Mouse (Mus musculus): ENCODE results near the gene Itk. TPM values are rescaled to one million over a fixed set of nuclear protein-coding genes. Genes with fewer than 3 reads are reported as not detected.

Gene Itk
- polyA plus RNA-seq, 1 experiment from 2014 or later: 0.33 TPM

DNA sequence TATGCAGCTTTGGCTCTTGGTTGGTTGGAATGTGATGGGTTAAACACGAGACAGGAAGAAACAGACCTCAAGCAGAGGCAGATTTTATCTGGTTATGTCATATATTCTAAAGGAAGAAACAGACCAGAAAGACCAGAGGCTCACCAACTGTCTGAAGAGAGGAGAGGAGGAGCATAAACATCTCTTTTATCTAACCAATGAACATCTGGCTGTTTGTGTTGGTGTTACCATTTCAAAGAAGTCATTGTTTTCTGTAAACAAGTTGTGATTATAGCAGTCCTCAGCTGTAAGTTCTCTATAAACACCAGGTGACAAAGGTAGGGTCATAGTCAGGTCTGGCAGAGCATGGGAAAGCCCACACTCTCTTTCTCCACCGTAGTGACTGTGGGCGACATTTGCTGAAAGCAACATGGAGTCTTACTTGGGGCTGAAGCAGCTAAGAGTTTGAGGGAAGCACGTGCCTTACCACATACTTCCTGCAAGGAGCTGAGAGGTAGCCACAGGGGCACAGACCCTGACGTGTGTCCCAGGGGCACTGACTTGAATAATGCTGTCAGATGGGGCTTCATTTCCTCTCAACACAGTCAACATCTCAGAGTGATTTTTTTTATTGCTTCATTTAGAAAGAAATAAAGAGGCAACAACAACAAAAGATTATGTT lies 45.3 kb downstream of the Itk start:
- Histone ChIP-seq H3K4me3 (ENCODE audit: low read length) (no peak overlapping the region), H3K27ac (ENCODE audit: low read length) (no peak overlapping the region), H3K9ac (ENCODE audit: low read depth, low read length) (no peak overlapping the region), H3K4me1 (ENCODE audit: control insufficient read depth, insufficient read depth, low read length) (no peaks in the 10 kb centered on the region), H3K27me3 (replicated peaks; ENCODE audit: control insufficient read depth, insufficient read depth, low read length) (no peaks in the 10 kb centered on the region), H3K9me3 (ENCODE audit: control insufficient read depth, low read length) (no peaks in the 10 kb centered on the region), H3K36me3 (ENCODE audit: control insufficient read depth, insufficient read depth, low read length) (no peaks in the 10 kb centered on the region), H3K4me2 (ENCODE audit: low read depth, low read length) (no peak overlapping the region)
- WGBS: 33% methylated on average over 5 of the region's 5 CpGs
- no peak for ATAC-seq

DNA sequence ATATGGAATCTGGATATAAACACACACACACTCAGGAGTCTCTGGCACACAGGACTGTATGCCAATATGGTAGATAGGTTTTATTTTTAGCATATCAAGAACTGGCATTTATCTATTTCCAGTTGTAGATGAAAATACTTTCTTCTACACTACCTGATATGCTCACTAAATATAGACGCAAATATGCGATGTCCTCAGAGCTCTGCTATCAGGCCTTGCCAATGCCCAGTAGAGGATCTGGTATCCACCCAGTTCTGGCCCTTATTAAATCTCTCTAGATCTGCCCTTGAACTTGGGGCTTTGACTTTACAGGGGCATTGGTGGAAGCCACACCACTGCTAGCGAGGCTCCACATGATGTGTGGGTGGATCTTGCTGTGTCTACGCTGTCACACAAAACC lies 47.4 kb downstream of the Itk start:
- Histone ChIP-seq H3K36me3 (ENCODE audit: control insufficient read depth, insufficient read depth, low read length) (no peaks in the 10 kb centered on the region), H3K27me3 (replicated peaks; ENCODE audit: control insufficient read depth, insufficient read depth, low read length) (no peaks in the 10 kb centered on the region), H3K9ac (ENCODE audit: low read depth, low read length) (no peak overlapping the region), H3K4me3 (ENCODE audit: low read length) (no peak overlapping the region), H3K27ac (ENCODE audit: low read length) (no peak overlapping the region), H3K4me1 (ENCODE audit: control insufficient read depth, insufficient read depth, low read length) (no peaks in the 10 kb centered on the region), H3K9me3 (ENCODE audit: control insufficient read depth, low read length) (no peaks in the 10 kb centered on the region), H3K4me2 (ENCODE audit: low read depth, low read length) (no peak overlapping the region)
- 91% methylated on average over 4 of the region's 4 CpGs for WGBS
- no peak for ATAC-seq

GRCm38 (mm10) chr11:46336020-46336419 lies 53.3 kb downstream of the Itk start:
- H3K27me3 ChIP-seq (replicated peaks; ENCODE audit: control insufficient read depth, insufficient read depth, low read length): no peaks in the 10 kb centered on the region
- WGBS: 85% methylated on average over 5 of the region's 5 CpGs
- no peak overlapping the region for H3K27ac ChIP-seq (ENCODE audit: low read length)
- no peaks in the 10 kb centered on the region for H3K9me3 ChIP-seq (ENCODE audit: control insufficient read depth, low read length)
- H3K36me3 ChIP-seq (ENCODE audit: control insufficient read depth, insufficient read depth, low read length): no peaks in the 10 kb centered on the region
- no peak overlapping the region for H3K4me3 ChIP-seq (ENCODE audit: low read length)
- ATAC-seq: no peak
- no peak overlapping the region for H3K4me2 ChIP-seq (ENCODE audit: low read depth, low read length)
- H3K4me1 ChIP-seq (ENCODE audit: control insufficient read depth, insufficient read depth, low read length): no peaks in the 10 kb centered on the region
- H3K9ac ChIP-seq (ENCODE audit: low read depth, low read length): no peak overlapping the region

GRCm38 (mm10) chr11:46332217-46332616 lies 57.1 kb downstream of the Itk start:
- no peak overlapping the region for H3K4me3 ChIP-seq (ENCODE audit: low read length)
- no peaks in the 10 kb centered on the region for H3K36me3 ChIP-seq (ENCODE audit: control insufficient read depth, insufficient read depth, low read length)
- WGBS: 84% methylated on average over 8 of the region's 8 CpGs
- H3K4me1 ChIP-seq (ENCODE audit: control insufficient read depth, insufficient read depth, low read length): no peaks in the 10 kb centered on the region
- H3K9ac ChIP-seq (ENCODE audit: low read depth, low read length): no peak overlapping the region
- no peak overlapping the region for H3K27ac ChIP-seq (ENCODE audit: low read length)
- H3K4me2 ChIP-seq (ENCODE audit: low read depth, low read length): no peak overlapping the region
- H3K27me3 ChIP-seq (replicated peaks; ENCODE audit: control insufficient read depth, insufficient read depth, low read length): no peaks in the 10 kb centered on the region
- ATAC-seq: no peak
- no peaks in the 10 kb centered on the region for H3K9me3 ChIP-seq (ENCODE audit: control insufficient read depth, low read length)

DNA sequence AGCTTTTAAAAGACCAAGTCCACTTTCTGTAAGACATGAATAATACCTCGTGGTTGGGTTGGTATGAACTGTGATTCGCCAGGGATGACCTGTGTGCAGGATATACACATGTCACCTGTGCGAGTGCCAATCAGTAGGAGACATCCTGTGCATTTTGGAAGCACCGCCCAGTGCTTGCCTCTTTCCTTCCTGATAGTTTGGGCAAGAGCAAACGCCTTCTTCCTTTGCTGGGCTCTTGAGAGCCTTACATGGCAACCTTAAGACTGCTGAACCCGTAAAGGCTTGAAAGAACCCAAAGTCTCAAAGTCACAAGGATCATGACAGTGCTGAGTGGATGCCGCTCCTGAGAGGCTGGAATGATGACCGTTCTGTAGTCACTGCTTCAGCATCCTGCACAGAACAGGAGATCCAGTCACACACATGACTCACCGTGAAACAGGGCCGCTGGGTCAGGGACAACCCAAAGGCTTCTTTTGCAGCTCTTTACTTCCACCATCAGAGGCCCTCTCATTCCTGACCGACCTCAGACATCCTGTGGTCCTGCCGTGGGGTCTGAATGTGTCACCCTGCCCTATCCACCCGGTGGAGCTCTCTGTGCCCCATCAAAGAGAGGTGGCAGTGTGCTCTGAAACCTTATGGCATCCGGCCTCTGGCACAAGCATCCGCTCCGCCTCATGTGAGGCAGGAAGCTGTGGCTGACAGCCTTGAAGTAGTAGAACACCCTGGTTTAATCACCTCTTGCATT lies 62.9 kb downstream of the Itk start:
- H3K4me1 ChIP-seq (ENCODE audit: control insufficient read depth, insufficient read depth, low read length): no peaks in the 10 kb centered on the region
- H3K4me3 ChIP-seq (ENCODE audit: low read length): no peak overlapping the region
- no peak overlapping the region for H3K27ac ChIP-seq (ENCODE audit: low read length)
- no peak overlapping the region for H3K9ac ChIP-seq (ENCODE audit: low read depth, low read length)
- ATAC-seq: no peak
- 86% methylated on average over 16 of the region's 16 CpGs for WGBS
- no peaks in the 10 kb centered on the region for H3K9me3 ChIP-seq (ENCODE audit: control insufficient read depth, low read length)
- H3K36me3 ChIP-seq (ENCODE audit: control insufficient read depth, insufficient read depth, low read length): no peaks in the 10 kb centered on the region
- no peak overlapping the region for H3K4me2 ChIP-seq (ENCODE audit: low read depth, low read length)
- no peaks in the 10 kb centered on the region for H3K27me3 ChIP-seq (replicated peaks; ENCODE audit: control insufficient read depth, insufficient read depth, low read length)

- H3K27ac ChIP-seq (ENCODE audit: low read length): no peak overlapping the region
- ATAC-seq: no peak
- H3K27me3 ChIP-seq (replicated peaks; ENCODE audit: control insufficient read depth, insufficient read depth, low read length): no peaks in the 10 kb centered on the region
- no peak overlapping the region for H3K4me2 ChIP-seq (ENCODE audit: low read depth, low read length)
- no peaks in the 10 kb centered on the region for H3K9me3 ChIP-seq (ENCODE audit: control insufficient read depth, low read length)
- no peaks in the 10 kb centered on the region for H3K36me3 ChIP-seq (ENCODE audit: control insufficient read depth, insufficient read depth, low read length)
- no peaks in the 10 kb centered on the region for H3K4me1 ChIP-seq (ENCODE audit: control insufficient read depth, insufficient read depth, low read length)
- H3K9ac ChIP-seq (ENCODE audit: low read depth, low read length): no peak overlapping the region
- H3K4me3 ChIP-seq (ENCODE audit: low read length): no peak overlapping the region
- WGBS: 73% methylated on average over 7 of the region's 7 CpGs
These were observed 67.8 kb downstream of the Itk start for GRCm38 (mm10) chr11:46321559-46321958.

DNA sequence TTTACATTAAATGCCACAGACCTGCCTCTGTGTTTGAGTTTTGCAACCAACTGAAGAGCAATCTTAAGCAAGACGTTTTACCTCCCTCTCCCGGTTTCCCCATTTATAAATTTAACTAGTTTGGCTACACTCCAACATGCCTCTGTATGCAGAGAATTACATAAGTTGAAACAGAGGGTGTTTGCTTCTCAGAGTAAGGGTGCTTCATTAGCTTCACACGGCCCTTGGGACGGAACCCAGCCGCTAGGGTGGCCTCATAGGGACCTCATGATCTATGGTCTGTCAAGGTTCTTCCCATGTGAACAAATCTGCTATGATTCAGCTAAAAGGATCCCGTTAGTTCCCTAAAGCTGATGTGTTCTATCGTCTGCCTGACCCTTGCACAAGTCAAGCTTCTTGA lies 74.8 kb downstream of the Itk start:
- Histone ChIP-seq H3K36me3 (ENCODE audit: control insufficient read depth, insufficient read depth, low read length) (no peaks in the 10 kb centered on the region), H3K4me3 (ENCODE audit: low read length) (no peak overlapping the region), H3K27ac (ENCODE audit: low read length) (no peak overlapping the region), H3K4me1 (ENCODE audit: control insufficient read depth, insufficient read depth, low read length) (peaks cover 11% of the 10 kb centered on the region), H3K27me3 (replicated peaks; ENCODE audit: control insufficient read depth, insufficient read depth, low read length) (no peaks in the 10 kb centered on the region), H3K9ac (ENCODE audit: low read depth, low read length) (no peak overlapping the region), H3K9me3 (ENCODE audit: control insufficient read depth, low read length) (no peaks in the 10 kb centered on the region), H3K4me2 (ENCODE audit: low read depth, low read length) (no peak overlapping the region)
- ATAC-seq: no peak
- WGBS: 44% methylated on average over 7 of the region's 7 CpGs

GRCm38 (mm10) chr11:46313851-46314250 lies 75.5 kb downstream of the Itk start:
- Histone ChIP-seq H3K27ac (ENCODE audit: low read length) (no peak overlapping the region), H3K9ac (ENCODE audit: low read depth, low read length) (no peak overlapping the region), H3K4me3 (ENCODE audit: low read length) (no peak overlapping the region), H3K27me3 (replicated peaks; ENCODE audit: control insufficient read depth, insufficient read depth, low read length) (no peaks in the 10 kb centered on the region), H3K9me3 (ENCODE audit: control insufficient read depth, low read length) (no peaks in the 10 kb centered on the region), H3K36me3 (ENCODE audit: control insufficient read depth, insufficient read depth, low read length) (no peaks in the 10 kb centered on the region), H3K4me1 (ENCODE audit: control insufficient read depth, insufficient read depth, low read length) (peaks cover 11% of the 10 kb centered on the region), H3K4me2 (ENCODE audit: low read depth, low read length) (no peak overlapping the region)
- 77% methylated on average over 6 of the region's 6 CpGs for WGBS
- ATAC-seq: no peak

- H3K36me3 ChIP-seq (ENCODE audit: control insufficient read depth, insufficient read depth, low read length): no peaks in the 10 kb centered on the region
- no peaks in the 10 kb centered on the region for H3K27me3 ChIP-seq (replicated peaks; ENCODE audit: control insufficient read depth, insufficient read depth, low read length)
- H3K9ac ChIP-seq (ENCODE audit: low read depth, low read length): peak within 1 kb of the TSS; percentile 73
- peak; percentile 52 for ATAC-seq
- WGBS: 7% methylated on average over 14 of the region's 14 CpGs
- no peaks in the 10 kb centered on the region for H3K9me3 ChIP-seq (ENCODE audit: control insufficient read depth, low read length)
- peak within 1 kb of the TSS; percentile 19; the same call in 1 of the 2 replicates for H3K27ac ChIP-seq (ENCODE audit: low read length)
- peak within 1 kb of the TSS; percentile 73 for H3K4me3 ChIP-seq (ENCODE audit: low read length)
- peak within 1 kb of the TSS; percentile 98 for H3K4me2 ChIP-seq (ENCODE audit: low read depth, low read length)
- peaks cover 11% of the 10 kb centered on the region for H3K4me1 ChIP-seq (ENCODE audit: control insufficient read depth, insufficient read depth, low read length)
These were observed 76.7 kb downstream of the Itk start, which contains the start of gene Cyfip2 for GRCm38 (mm10) chr11:46312523-46313035. Gene Cyfip2 (minus strand): TSS chr11:46312859.
